Mouse (Mus musculus): ENCODE measurements around the gene Trpm6.

GRCm38 (mm10) chr19:18720337-18720736, 29.4 kb upstream of the Trpm6 start:
- TF ChIP-seq CTCF (IDR thresholded peaks at IDR 0.05; ENCODE audit: low read depth) = no peak
- no peak for TF ChIP-seq EP300 (IDR thresholded peaks at IDR 0.05; ENCODE audit: low read depth)

Measured in heart, postnatal 0 days (tissue).